Mouse (Mus musculus) G1E (cell line): ENCODE measurements around the gene Ccdc96.

Experiments
- CTCF ChIP-seq: IDR thresholded peaks from 2 replicates; pipeline ENCODE4 v1.5.1; 2012; ENCODE audit warnings: low read depth, low read length, inconsistent platforms, mixed read lengths
- GATA1 ChIP-seq: IDR thresholded peaks from 2 replicates; pipeline ENCODE4 v1.6.1; 2012; ENCODE audit warnings: borderline replicate concordance, low read length, inconsistent platforms, mixed read lengths
- POLR2AphosphoS5 ChIP-seq: IDR thresholded peaks from 2 replicates; pipeline ENCODE4 v1.6.1; 2012; ENCODE audit warnings: low read depth, low read length, inconsistent platforms; ENCODE audit not compliant: insufficient replicate concordance
- TAL1 ChIP-seq: conservative IDR thresholded peaks from 2 replicates; pipeline ENCODE4 v1.6.1; 2012; ENCODE audit warnings: low read depth, low read length, inconsistent platforms, mixed read lengths

DNA sequence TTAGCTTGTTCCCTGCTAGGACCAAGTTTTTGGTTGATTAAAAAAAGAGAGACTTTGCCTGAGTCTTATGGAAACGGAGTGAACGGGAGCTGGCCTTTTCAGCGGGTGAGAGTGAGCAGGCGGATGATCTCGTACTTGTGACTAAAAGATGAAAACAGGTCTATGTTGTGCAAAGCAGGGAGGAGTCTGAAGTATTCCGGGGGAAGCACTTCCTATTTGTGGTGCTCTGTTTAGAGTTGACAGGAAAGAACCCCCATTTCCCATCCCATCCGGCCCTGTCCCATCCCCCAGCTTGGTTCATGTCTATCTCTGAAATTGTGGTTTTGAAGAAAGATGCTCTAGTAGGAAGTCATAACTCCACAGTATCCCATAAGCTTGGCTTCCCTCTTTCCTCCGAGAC, 18.5 kb upstream of the Ccdc96 start:
- no peak for TF ChIP-seq CTCF
- no peak for TF ChIP-seq GATA1
- no peak for TF ChIP-seq TAL1
- TF ChIP-seq POLR2AphosphoS5: no peak
